Mouse (Mus musculus): Measurements from ENCODE around the gene Eif3b.

GRCm38 (mm10) chr5:140420616-140421015 lies 1.5 kb downstream of the Eif3b start:
- TF ChIP-seq FLI1 (IDR thresholded peaks at IDR 0.05; ENCODE audit: low read length) (no peak), GATA1 (IDR thresholded peaks at IDR 0.05; ENCODE audit: borderline replicate concordance, low read length) (no peak)

All from megakaryocyte, embryonic 14.5 days (primary cell).